Mouse (Mus musculus) layer of hippocampus, postnatal 14 days (tissue): ENCODE data around the gene Fdxr. TPM values are rescaled to one million over a fixed set of nuclear protein-coding genes. Genes with fewer than 3 reads are reported as not detected.

ENCODE experiments used
- DNase-seq, 2 experiments: peaks; one replicate each; pipeline ENCODE4 v3.0.0; 2021 to 2022; ENCODE audit warnings: low spot score in 2 of 2, mixed read lengths in 1 of 2
- microRNA-seq, 2 experiments: library from miRNA; unstranded; fragments of <30 nt; microRNA quantifications; one replicate each; pipeline ENCODE4 v1.2.0; 2021
- total RNA-seq, 2 experiments: library from RNA; stranded (reverse); gene quantifications; 2 replicates each; pipeline ENCODE4 v1.2.3; 2021

Fdxr gene
- total RNA-seq, 2 experiments from 2014 or later = 19.4 to 21.3 TPM

DNA sequence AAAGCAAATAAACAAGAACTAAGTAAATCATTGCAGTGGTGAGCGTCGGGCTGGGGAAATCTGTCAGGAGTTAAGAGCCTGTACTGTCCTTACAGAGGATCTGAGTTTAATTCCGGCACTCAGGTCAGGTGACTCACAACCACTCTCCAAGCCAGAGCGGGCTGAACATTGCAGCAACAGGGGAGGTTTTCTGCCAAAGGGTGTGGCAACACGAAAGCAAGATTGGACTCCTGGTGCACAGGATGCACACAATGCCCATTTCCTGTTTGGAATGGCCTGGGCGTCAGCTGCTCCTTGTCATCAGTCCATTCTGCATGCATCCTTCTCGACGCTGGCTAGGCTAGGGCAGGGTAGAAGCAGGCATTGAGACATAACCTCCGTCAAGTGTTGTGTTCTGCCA lies 57.6 kb downstream of the Fdxr start:
- DNase-seq = no peak

Small RNA genes within 50 kb of the gene (microRNA-seq; reads per million reads assigned to microRNA genes)
- 0 reads per million in 2 experiments for gene Gm25837

Other genes with a start within 250 kb of the Fdxr start
- gene Cd300ld5, start 239.3 kb downstream of the Fdxr start, total RNA-seq = 1 to 10 TPM; 2.3 to 2.8 TPM
- gene Cd300ld3, start 228.6 kb downstream of the Fdxr start, total RNA-seq = not detected
- gene Cd300e, start 214.9 kb downstream of the Fdxr start, total RNA-seq = not detected
- 1 to 10 TPM; 1.6 to 5.1 TPM for gene Rab37, start 185.6 kb downstream of the Fdxr start, total RNA-seq
- under 1 TPM; 0.35 to 0.76 TPM for gene Cd300lf, start 143.1 kb downstream of the Fdxr start, total RNA-seq
- gene Slc9a3r1, start 113.7 kb downstream of the Fdxr start, total RNA-seq = 10 to 100 TPM; 79.3 to 82.2 TPM
- gene Tmem104, start 89.6 kb downstream of the Fdxr start, total RNA-seq = 10 to 100 TPM; 15.0 to 21.2 TPM
- 10 to 100 TPM; 19.3 to 19.9 TPM for gene Nat9, start 89.2 kb downstream of the Fdxr start, total RNA-seq
- 10 to 100 TPM; 41.7 to 47.0 TPM for gene Grin2c, start 9.8 kb downstream of the Fdxr start, total RNA-seq
- gene Fads6, start 20.6 kb upstream of the Fdxr start, total RNA-seq = 10 to 100 TPM in 1 of 2 experiments, 1 to 10 TPM in 1; 10.0 to 10.2 TPM
- gene Otop2, start 30.1 kb upstream of the Fdxr start, total RNA-seq = not detected
- under 1 TPM; 0.16 to 0.45 TPM for gene Ush1g, start 45.0 kb upstream of the Fdxr start, total RNA-seq
- gene Otop3, start 57.7 kb upstream of the Fdxr start, total RNA-seq = under 1 TPM; 0.14 to 0.17 TPM
- gene Hid1, start 90.7 kb upstream of the Fdxr start, total RNA-seq = 10 to 100 TPM; 90.0 to 94.3 TPM
- gene Cdr2l, start 104.9 kb upstream of the Fdxr start, total RNA-seq = 10 to 100 TPM; 18.6 to 21.3 TPM
- gene Mrpl58, start 126.7 kb upstream of the Fdxr start, total RNA-seq = 10 to 100 TPM; 95.7 to 96.6 TPM
- gene Atp5h, start 142.9 kb upstream of the Fdxr start, total RNA-seq = 100 to 1,000 TPM; 440 to 460 TPM
- 10 to 100 TPM; 59.0 to 68.3 TPM for gene Kctd2, start 143.1 kb upstream of the Fdxr start, total RNA-seq
- not detected for gene Trim80, start 163.5 kb upstream of the Fdxr start, total RNA-seq
- gene Slc16a5, start 185.4 kb upstream of the Fdxr start, total RNA-seq = not detected
- gene Armc7, start 198.6 kb upstream of the Fdxr start, total RNA-seq = 10 to 100 TPM in 1 of 2 experiments, 1 to 10 TPM in 1; 8.7 to 10.6 TPM
- 10 to 100 TPM; 68.8 to 72.5 TPM for gene Nt5c, start 214.8 kb upstream of the Fdxr start, total RNA-seq
- gene Jpt1, start 237.3 kb upstream of the Fdxr start, total RNA-seq = 100 to 1,000 TPM; 188 to 227 TPM